Mouse (Mus musculus) ES-Bruce4 (cell line): ENCODE data around the gene Kcnk5. TPM values are rescaled to one million over a fixed set of nuclear protein-coding genes. Genes with fewer than 3 reads are reported as not detected.

Experiments used
- H3K27ac ChIP-seq: 2 replicates; pipeline ENCODE4 v1.5.1; 2012; ENCODE audit warnings: low read length, inconsistent platforms; ENCODE audit not compliant: insufficient read depth
- H3K27me3 ChIP-seq: 2 replicates; pipeline ENCODE4 v1.6.1; 2012; ENCODE audit warnings: mild to moderate bottlenecking, low read length, inconsistent platforms; ENCODE audit not compliant: control insufficient read depth, poor library complexity, insufficient read depth, severe bottlenecking
- H3K36me3 ChIP-seq: 2 replicates; pipeline ENCODE4 v1.6.1; 2012; ENCODE audit warnings: inconsistent platforms, mild to moderate bottlenecking, low read length, moderate library complexity; ENCODE audit not compliant: control insufficient read depth, poor library complexity, insufficient read depth, severe bottlenecking
- H3K4me1 ChIP-seq: one replicate; pipeline ENCODE4 v1.8.1; 2011; ENCODE audit warnings: low read length; ENCODE audit not compliant: control insufficient read depth, insufficient read depth
- H3K4me3 ChIP-seq: 2 replicates; pipeline ENCODE4 v1.5.1; 2011; ENCODE audit warnings: low read depth, mild to moderate bottlenecking, low read length
- H3K9ac ChIP-seq: 2 replicates; pipeline ENCODE4 v1.6.1; 2012; ENCODE audit warnings: low read depth, mild to moderate bottlenecking, inconsistent platforms; ENCODE audit not compliant: poor library complexity, severe bottlenecking
- H3K9me3 ChIP-seq: replicated peaks from 2 replicates; pipeline ENCODE4 v1.6.1; 2012; ENCODE audit warnings: mild to moderate bottlenecking, low read length, inconsistent platforms; ENCODE audit not compliant: control insufficient read depth, poor library complexity, insufficient read depth, severe bottlenecking
- CTCF ChIP-seq: IDR thresholded peaks from one replicate; pipeline ENCODE4 v1.8.1; 2011; ENCODE audit warnings: low read depth, low read length
- EP300 ChIP-seq: IDR thresholded peaks from 2 replicates; pipeline ENCODE4 v1.6.1; 2011; ENCODE audit warnings: low read depth, low read length; ENCODE audit not compliant: insufficient read depth
- POLR2A ChIP-seq: IDR thresholded peaks from one replicate; pipeline ENCODE4 v1.8.1; 2011; ENCODE audit warnings: low read length; ENCODE audit not compliant: insufficient read depth
- polyA plus RNA-seq: library from polyadenylated mRNA; stranded (reverse); fragments of >200 nt; gene quantifications from 2 replicates; pipeline ENCODE4 v1.2.4, GENCODE M21; 2011; ENCODE audit warnings: low read depth; ENCODE audit not compliant: missing spikeins, insufficient read depth, insufficient read length

Kcnk5 gene
- polyA plus RNA-seq, 1 experiment = 21.5 TPM

GRCm38 (mm10) chr14:20113189-20113961 lies 68.2 kb downstream of the Kcnk5 start:
- H3K36me3 ChIP-seq = no peaks in the 10 kb centered on the region
- TF ChIP-seq EP300 (no peak), CTCF (no peak), POLR2A (no peak)
- peaks cover 3% of the 10 kb centered on the region for H3K4me1 ChIP-seq
- H3K27ac ChIP-seq = no peak overlapping the region
- H3K9me3 ChIP-seq = no peaks in the 10 kb centered on the region
- H3K9ac ChIP-seq = no peak overlapping the region
- H3K4me3 ChIP-seq = no peak overlapping the region
- H3K27me3 ChIP-seq = no peaks in the 10 kb centered on the region

GRCm38 (mm10) chr14:20112218-20112617 lies 69.4 kb downstream of the Kcnk5 start:
- H3K36me3 ChIP-seq = no peaks in the 10 kb centered on the region
- H3K27me3 ChIP-seq = no peaks in the 10 kb centered on the region
- H3K27ac ChIP-seq = no peak overlapping the region
- TF ChIP-seq CTCF = no peak
- TF ChIP-seq POLR2A = no peak
- TF ChIP-seq EP300 = no peak
- H3K4me1 ChIP-seq = peaks cover 3% of the 10 kb centered on the region
- H3K9ac ChIP-seq = no peak overlapping the region
- H3K4me3 ChIP-seq = no peak overlapping the region
- no peaks in the 10 kb centered on the region for H3K9me3 ChIP-seq

GRCm38 (mm10) chr14:20110945-20111344 lies 70.7 kb downstream of the Kcnk5 start:
- Histone ChIP-seq H3K4me3 (no peak overlapping the region), H3K36me3 (no peaks in the 10 kb centered on the region), H3K27me3 (no peaks in the 10 kb centered on the region), H3K9me3 (no peaks in the 10 kb centered on the region), H3K4me1 (peaks cover 3% of the 10 kb centered on the region), H3K9ac (no peak overlapping the region), H3K27ac (no peak overlapping the region)
- no peak for TF ChIP-seq POLR2A
- TF ChIP-seq EP300 = no peak
- TF ChIP-seq CTCF = no peak

- no peaks in the 10 kb centered on the region for H3K36me3 ChIP-seq
- TF ChIP-seq POLR2A (no peak), EP300 (no peak), CTCF (no peak)
- no peak overlapping the region for H3K4me3 ChIP-seq
- H3K9ac ChIP-seq = no peak overlapping the region
- no peaks in the 10 kb centered on the region for H3K4me1 ChIP-seq
- no peak overlapping the region for H3K27ac ChIP-seq
- no peaks in the 10 kb centered on the region for H3K9me3 ChIP-seq
- H3K27me3 ChIP-seq = no peaks in the 10 kb centered on the region
Measured at GRCm38 (mm10) chr14:20106271-20106670, 75.3 kb downstream of the Kcnk5 start.

GRCm38 (mm10) chr14:20103207-20103606 lies 78.4 kb downstream of the Kcnk5 start:
- Histone ChIP-seq H3K4me3 (no peak overlapping the region), H3K4me1 (no peaks in the 10 kb centered on the region), H3K27me3 (no peaks in the 10 kb centered on the region), H3K27ac (no peak overlapping the region), H3K9me3 (no peaks in the 10 kb centered on the region), H3K9ac (no peak overlapping the region), H3K36me3 (no peaks in the 10 kb centered on the region)
- TF ChIP-seq POLR2A (no peak), CTCF (no peak), EP300 (no peak)

GRCm38 (mm10) chr14:20098061-20098460 lies 83.5 kb downstream of the Kcnk5 start:
- H3K27ac ChIP-seq = no peak overlapping the region
- H3K4me3 ChIP-seq = no peak overlapping the region
- TF ChIP-seq POLR2A (no peak), EP300 (no peak), CTCF (no peak)
- H3K9me3 ChIP-seq = no peaks in the 10 kb centered on the region
- H3K36me3 ChIP-seq = no peaks in the 10 kb centered on the region
- H3K9ac ChIP-seq = no peak overlapping the region
- H3K4me1 ChIP-seq = no peaks in the 10 kb centered on the region
- H3K27me3 ChIP-seq = no peaks in the 10 kb centered on the region
